Mouse (Mus musculus): ENCODE measurements at regions not wholly inside any gene's neighbourhood (a gene's known extent, or its start where the extent isn't known, plus 50 kb on each side); places are given as distances from the start of the nearest gene placed in this dataset.

DNA sequence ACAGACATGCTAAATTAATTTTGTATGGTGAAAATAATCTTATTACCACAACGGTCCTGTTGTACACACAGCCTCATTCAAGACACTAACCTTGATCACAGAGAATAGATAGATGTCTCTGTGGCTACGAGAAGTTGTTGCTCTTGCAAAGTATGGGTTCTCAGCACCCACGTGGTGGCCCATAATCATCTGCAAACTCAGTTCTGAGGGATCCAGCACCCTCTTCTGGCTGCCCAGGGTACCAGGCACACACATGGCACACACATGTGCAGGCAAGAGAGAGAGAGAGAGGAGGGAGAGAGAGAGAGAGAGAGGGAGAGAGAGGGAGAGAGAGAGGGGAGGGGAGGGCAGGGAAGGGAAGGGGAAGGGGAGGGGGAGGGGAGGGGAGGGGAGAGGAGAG is 226.5 kb upstream of the Ccdc122 start:
- ATAC-seq (no peak), DNase-seq (no peak)
- Histone ChIP-seq H3K4me1 (ENCODE audit: insufficient read depth) (no peaks in the 10 kb centered on the region), H3K36me3 (ENCODE audit: insufficient read depth) (no peaks in the 10 kb centered on the region), H3K9me3 (ENCODE audit: low read length) (no peaks in the 10 kb centered on the region), H3K27me3 (ENCODE audit: insufficient read depth, low read length) (no peaks in the 10 kb centered on the region), H3K4me2 (ENCODE audit: low read depth) (no peak overlapping the region), H3K27ac (ENCODE audit: low read depth, low read length) (no peak overlapping the region), H3K4me3 (ENCODE audit: low read depth, low read length) (no peak overlapping the region), H3K9ac (no peak overlapping the region)
- 90% methylated on average over 3 of the region's 3 CpGs for WGBS
- no peak for TF ChIP-seq CTCF (IDR thresholded peaks at IDR 0.05; ENCODE audit: low read depth)

DNA sequence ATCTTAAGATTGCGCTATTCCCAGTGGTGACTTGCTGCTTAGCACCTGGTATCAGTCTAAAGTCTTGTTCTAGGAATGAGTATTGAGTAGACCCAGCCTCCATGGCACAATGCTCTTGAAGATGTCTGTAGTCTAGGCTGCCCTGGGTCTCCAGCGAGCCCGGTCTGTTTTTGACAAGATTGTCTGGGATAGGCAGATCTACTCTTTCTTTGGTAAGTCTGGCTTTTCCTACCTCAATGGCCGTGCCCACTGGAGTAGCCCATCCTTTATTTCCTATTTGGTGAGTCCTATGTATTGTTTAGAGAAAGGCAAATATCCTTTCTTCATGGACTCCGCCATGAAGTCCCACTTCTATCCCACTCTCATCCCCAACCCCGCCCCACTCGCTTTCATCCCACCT is 227.2 kb upstream of the Ccdc122 start:
- no peak for TF ChIP-seq CTCF (IDR thresholded peaks at IDR 0.05; ENCODE audit: low read depth)
- H3K4me3 ChIP-seq (ENCODE audit: low read depth, low read length) = no peak overlapping the region
- no peaks in the 10 kb centered on the region for H3K36me3 ChIP-seq (ENCODE audit: insufficient read depth)
- H3K27me3 ChIP-seq (ENCODE audit: insufficient read depth, low read length) = no peaks in the 10 kb centered on the region
- no peak for DNase-seq
- H3K4me1 ChIP-seq (ENCODE audit: insufficient read depth) = no peaks in the 10 kb centered on the region
- ATAC-seq = no peak
- no peaks in the 10 kb centered on the region for H3K9me3 ChIP-seq (ENCODE audit: low read length)
- no peak overlapping the region for H3K9ac ChIP-seq
- no peak overlapping the region for H3K27ac ChIP-seq (ENCODE audit: low read depth, low read length)
- H3K4me2 ChIP-seq (ENCODE audit: low read depth) = no peak overlapping the region
- 94% methylated on average over 7 of the region's 7 CpGs for WGBS

GRCm38 (mm10) chr14:76805151-76805785 is 231.3 kb upstream of the Ccdc122 start:
- no peak for TF ChIP-seq CTCF (IDR thresholded peaks at IDR 0.05; ENCODE audit: low read depth)
- 80% methylated on average over 13 of the region's 13 CpGs for WGBS
- ATAC-seq (no peak), DNase-seq (no peak)
- Histone ChIP-seq H3K4me2 (ENCODE audit: low read depth) (no peak overlapping the region), H3K9me3 (ENCODE audit: low read length) (no peaks in the 10 kb centered on the region), H3K4me1 (ENCODE audit: insufficient read depth) (no peaks in the 10 kb centered on the region), H3K36me3 (ENCODE audit: insufficient read depth) (no peaks in the 10 kb centered on the region), H3K27ac (ENCODE audit: low read depth, low read length) (no peak overlapping the region), H3K9ac (no peak overlapping the region), H3K4me3 (ENCODE audit: low read depth, low read length) (no peak overlapping the region), H3K27me3 (ENCODE audit: insufficient read depth, low read length) (no peaks in the 10 kb centered on the region)

- Histone ChIP-seq H3K36me3 (ENCODE audit: insufficient read depth) (no peaks in the 10 kb centered on the region), H3K27ac (ENCODE audit: low read depth, low read length) (0 out of 2 replicates have a peak overlapping the region, but pooled peaks have one; percentile 21), H3K27me3 (ENCODE audit: insufficient read depth, low read length) (no peaks in the 10 kb centered on the region), H3K9me3 (ENCODE audit: low read length) (no peaks in the 10 kb centered on the region), H3K9ac (no peak overlapping the region), H3K4me2 (ENCODE audit: low read depth) (no peak overlapping the region), H3K4me1 (ENCODE audit: insufficient read depth) (no peaks in the 10 kb centered on the region), H3K4me3 (ENCODE audit: low read depth, low read length) (no peak overlapping the region)
- WGBS = 65% methylated on average over 6 of the region's 6 CpGs
- ATAC-seq (no peak), DNase-seq (no peak)
- TF ChIP-seq CTCF (IDR thresholded peaks at IDR 0.05; ENCODE audit: low read depth) = no peak
Measured at GRCm38 (mm10) chr14:76804447-76805150, 232.0 kb upstream of the Ccdc122 start.

- Histone ChIP-seq H3K9me3 (ENCODE audit: low read length) (no peaks in the 10 kb centered on the region), H3K4me2 (ENCODE audit: low read depth) (no peak overlapping the region), H3K4me3 (ENCODE audit: low read depth, low read length) (no peak overlapping the region), H3K9ac (no peak overlapping the region), H3K27ac (ENCODE audit: low read depth, low read length) (peak overlapping the region; percentile 47; the same call in 1 of the 2 replicates), H3K36me3 (ENCODE audit: insufficient read depth) (no peaks in the 10 kb centered on the region), H3K4me1 (ENCODE audit: insufficient read depth) (no peaks in the 10 kb centered on the region), H3K27me3 (ENCODE audit: insufficient read depth, low read length) (no peaks in the 10 kb centered on the region)
- no peak for DNase-seq
- TF ChIP-seq CTCF (IDR thresholded peaks at IDR 0.05; ENCODE audit: low read depth) = no peak
- 22% methylated on average over 4 of the region's 4 CpGs for WGBS
- ATAC-seq = no peak
Measured at GRCm38 (mm10) chr14:76800181-76800580, 236.4 kb upstream of the Ccdc122 start.

DNA sequence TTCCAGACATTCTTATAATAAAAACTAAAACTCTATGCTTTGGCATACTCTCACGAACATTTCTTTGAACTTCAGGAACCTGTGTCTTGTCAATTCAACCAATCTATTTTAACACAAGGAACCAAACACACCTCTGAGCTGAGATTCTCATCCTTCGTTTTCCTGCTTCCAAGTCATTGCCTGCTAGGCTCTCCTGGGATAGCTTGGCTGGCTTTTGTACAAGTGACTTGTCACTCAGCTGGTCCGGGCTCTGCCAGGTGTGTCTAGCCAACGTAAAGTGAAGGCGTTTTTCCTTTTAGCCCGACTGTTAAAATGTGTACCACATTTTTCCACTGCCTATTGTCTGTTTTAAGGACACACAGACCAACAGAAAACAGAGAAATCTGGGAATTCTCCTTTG is 236.8 kb upstream of the Ccdc122 start:
- no peak overlapping the region for H3K4me2 ChIP-seq (ENCODE audit: low read depth)
- H3K4me3 ChIP-seq (ENCODE audit: low read depth, low read length) = no peak overlapping the region
- H3K9me3 ChIP-seq (ENCODE audit: low read length) = no peaks in the 10 kb centered on the region
- no peaks in the 10 kb centered on the region for H3K4me1 ChIP-seq (ENCODE audit: insufficient read depth)
- 46% methylated on average over 6 of the region's 6 CpGs for WGBS
- no peak overlapping the region for H3K27ac ChIP-seq (ENCODE audit: low read depth, low read length)
- DNase-seq (no peak), ATAC-seq (no peak)
- H3K27me3 ChIP-seq (ENCODE audit: insufficient read depth, low read length) = no peaks in the 10 kb centered on the region
- no peak overlapping the region for H3K9ac ChIP-seq
- H3K36me3 ChIP-seq (ENCODE audit: insufficient read depth) = no peaks in the 10 kb centered on the region
- TF ChIP-seq CTCF (IDR thresholded peaks at IDR 0.05; ENCODE audit: low read depth) = no peak

DNA sequence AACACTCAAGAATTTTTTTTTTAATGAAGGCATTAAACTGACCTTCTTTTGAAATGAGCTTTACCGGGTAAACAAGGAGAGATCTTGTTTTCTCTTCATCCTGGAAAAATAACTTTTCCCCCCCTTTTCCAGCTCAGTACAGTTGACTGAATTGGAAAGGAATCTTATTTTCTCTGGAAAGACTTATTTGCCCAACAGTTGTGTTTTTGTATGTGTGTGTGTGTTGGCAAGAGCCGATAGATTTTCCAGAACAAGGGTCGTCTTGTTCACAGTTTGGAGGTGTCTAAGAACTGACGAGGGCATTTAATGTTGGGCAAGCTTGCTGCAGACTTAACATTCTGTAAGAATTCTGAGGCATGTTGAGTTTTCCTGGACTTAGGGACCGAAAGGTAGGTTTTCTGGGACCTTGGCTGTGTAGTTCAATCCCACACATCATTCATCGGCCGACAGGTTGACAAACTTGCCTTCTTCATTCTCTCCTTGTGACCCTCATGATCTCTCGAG is 237.6 kb upstream of the Ccdc122 start:
- WGBS = 59% methylated on average over 8 of the region's 8 CpGs
- Histone ChIP-seq H3K4me1 (ENCODE audit: insufficient read depth) (no peaks in the 10 kb centered on the region), H3K4me3 (ENCODE audit: low read depth, low read length) (no peak overlapping the region), H3K27ac (ENCODE audit: low read depth, low read length) (no peak overlapping the region), H3K4me2 (ENCODE audit: low read depth) (no peak overlapping the region), H3K9ac (no peak overlapping the region), H3K36me3 (ENCODE audit: insufficient read depth) (no peaks in the 10 kb centered on the region), H3K27me3 (ENCODE audit: insufficient read depth, low read length) (no peaks in the 10 kb centered on the region), H3K9me3 (ENCODE audit: low read length) (no peaks in the 10 kb centered on the region)
- DNase-seq = no peak
- no peak for TF ChIP-seq CTCF (IDR thresholded peaks at IDR 0.05; ENCODE audit: low read depth)
- ATAC-seq = no peak

Data from forebrain, postnatal 0 days (tissue).